Mouse (Mus musculus): ENCODE measurements around the gene Gm3285.

Gm3285 gene

GRCm38 (mm10) chr10:77861675-77862074 lies at the start of gene Gm3285:
Gene Gm3285, plus strand, starts transcription at chr10:77861975.
- in situ Hi-C loops (cut with MboI; ENCODE audit: low sequenced_read_pairs), result no loop called here

GRCm38 (mm10) chr10:77814382-77814781 lies 47.4 kb upstream of the Gm3285 start, which contains the start of gene Gm2696:
Gene Gm2696, plus strand, starts transcription at chr10:77814682.
- in situ Hi-C loops (cut with MboI; ENCODE audit: low sequenced_read_pairs), result no loop called here

GRCm38 (mm10) chr10:77815514-77815913 lies 46.3 kb upstream of the Gm3285 start:
- in situ Hi-C loops (cut with MboI; ENCODE audit: low sequenced_read_pairs), result no loop called here

GRCm38 (mm10) chr10:77818523-77818922 lies 43.3 kb upstream of the Gm3285 start:
- in situ Hi-C loops (cut with MboI; ENCODE audit: low sequenced_read_pairs), result no loop called here

- in situ Hi-C loops (cut with MboI; ENCODE audit: low sequenced_read_pairs), result no loop called here
Measured at GRCm38 (mm10) chr10:77819203-77819602, 42.6 kb upstream of the Gm3285 start.

GRCm38 (mm10) chr10:77826951-77827350 lies 34.8 kb upstream of the Gm3285 start, which contains the start of gene Krtap10-4:
Gene Krtap10-4, minus strand, starts transcription at chr10:77827095.
- in situ Hi-C loops (cut with MboI; ENCODE audit: low sequenced_read_pairs), result no loop called here

- in situ Hi-C loops (cut with MboI; ENCODE audit: low sequenced_read_pairs), result no loop called here
Measured at GRCm38 (mm10) chr10:77835647-77836046, 26.1 kb upstream of the Gm3285 start, which contains the start of gene Krtap10-10. Gene Krtap10-10, plus strand, starts transcription at chr10:77835947.

- in situ Hi-C loops (cut with MboI; ENCODE audit: low sequenced_read_pairs), result no loop called here
Measured at GRCm38 (mm10) chr10:77839006-77839405, 22.8 kb upstream of the Gm3285 start.

GRCm38 (mm10) chr10:77846503-77846902 lies 15.3 kb upstream of the Gm3285 start, which contains the start of gene Gm36176:
Gene Gm36176, plus strand, starts transcription at chr10:77846803.
- in situ Hi-C loops (cut with MboI; ENCODE audit: low sequenced_read_pairs), result no loop called here

GRCm38 (mm10) chr10:77846961-77847360 lies 14.8 kb upstream of the Gm3285 start:
- in situ Hi-C loops (cut with MboI; ENCODE audit: low sequenced_read_pairs), result no loop called here

GRCm38 (mm10) chr10:77847538-77847937 lies 14.2 kb upstream of the Gm3285 start:
- in situ Hi-C loops (cut with MboI; ENCODE audit: low sequenced_read_pairs), result no loop called here

- in situ Hi-C loops (cut with MboI; ENCODE audit: low sequenced_read_pairs), result no loop called here
Measured at GRCm38 (mm10) chr10:77852559-77852958, 9.2 kb upstream of the Gm3285 start, which contains the start of gene Gm10318. Gene Gm10318, plus strand, starts transcription at chr10:77852859.

- in situ Hi-C loops (cut with MboI; ENCODE audit: low sequenced_read_pairs), result no loop called here
Measured at GRCm38 (mm10) chr10:77864067-77864761, 2.4 kb downstream of the Gm3285 start.

- in situ Hi-C loops (cut with MboI; ENCODE audit: low sequenced_read_pairs), result no loop called here
Measured at GRCm38 (mm10) chr10:77864762-77865143, 3.0 kb downstream of the Gm3285 start.

GRCm38 (mm10) chr10:77867546-77867945 lies 5.8 kb downstream of the Gm3285 start:
- in situ Hi-C loops (cut with MboI; ENCODE audit: low sequenced_read_pairs), result no loop called here

- in situ Hi-C loops (cut with MboI; ENCODE audit: low sequenced_read_pairs), result no loop called here
Measured at GRCm38 (mm10) chr10:77869651-77870050, 7.9 kb downstream of the Gm3285 start.

GRCm38 (mm10) chr10:77878985-77879384 lies 17.2 kb downstream of the Gm3285 start:
- in situ Hi-C loops (cut with MboI; ENCODE audit: low sequenced_read_pairs), result no loop called here

GRCm38 (mm10) chr10:77880305-77880704 lies 18.5 kb downstream of the Gm3285 start:
- in situ Hi-C loops (cut with MboI; ENCODE audit: low sequenced_read_pairs), result no loop called here

GRCm38 (mm10) chr10:77882553-77882952 lies 20.8 kb downstream of the Gm3285 start:
- in situ Hi-C loops (cut with MboI; ENCODE audit: low sequenced_read_pairs), result no loop called here

- in situ Hi-C loops (cut with MboI; ENCODE audit: low sequenced_read_pairs), result no loop called here
Measured at GRCm38 (mm10) chr10:77886007-77886747, 24.4 kb downstream of the Gm3285 start.

GRCm38 (mm10) chr10:77890987-77891565 lies 29.3 kb downstream of the Gm3285 start:
- in situ Hi-C loops (cut with MboI; ENCODE audit: low sequenced_read_pairs), result no loop called here
